Mouse (Mus musculus) testis, postnatal 14 days (tissue): ENCODE results near the gene Cnot3.
"Not testable (repeated sequence)": the region's sequence is repeated elsewhere in the genome, so short reads cannot be mapped to it uniquely, and the experiment has no call there.

Source experiments
- DNase-seq: peaks from one replicate; pipeline ENCODE4 v3.0.0; 2021; ENCODE audit warnings: low spot score

The Cnot3 gene

GRCm38 (mm10) chr7:3698471-3698870 is 53.4 kb downstream of the Cnot3 start:
- no peak for DNase-seq

GRCm38 (mm10) chr7:3703148-3703878 is 58.2 kb downstream of the Cnot3 start:
- DNase-seq, result no peak

GRCm38 (mm10) chr7:3703879-3704441 is 58.9 kb downstream of the Cnot3 start, which contains the start of gene Rps9:
Gene Rps9, plus strand, starts transcription at chr7:3703993.
- peak; percentile 96 for DNase-seq

- no peak for DNase-seq
These were observed 59.4 kb downstream of the Cnot3 start for GRCm38 (mm10) chr7:3704475-3704874.

GRCm38 (mm10) chr7:3705461-3705860 is 60.4 kb downstream of the Cnot3 start:
- not testable (repeated sequence) for DNase-seq

GRCm38 (mm10) chr7:3705911-3706310 is 60.8 kb downstream of the Cnot3 start:
- DNase-seq, result no peak

- no peak for DNase-seq
These were observed 61.4 kb downstream of the Cnot3 start for GRCm38 (mm10) chr7:3706343-3706934.

- no peak for DNase-seq
These were observed 62.0 kb downstream of the Cnot3 start for GRCm38 (mm10) chr7:3707027-3707426.

- no peak for DNase-seq
These were observed 62.7 kb downstream of the Cnot3 start for GRCm38 (mm10) chr7:3707568-3708413.

- DNase-seq, result not testable (repeated sequence)
These were observed 63.4 kb downstream of the Cnot3 start for GRCm38 (mm10) chr7:3708447-3708980.

GRCm38 (mm10) chr7:3709000-3709399 is 63.9 kb downstream of the Cnot3 start:
- DNase-seq, result no peak
